Mouse (Mus musculus) megakaryocyte, embryonic 14.5 days (primary cell): ENCODE results near the gene Lrig3. TPM values are rescaled to one million over a fixed set of nuclear protein-coding genes. Genes with fewer than 3 reads are reported as not detected.

Source experiments
- H3K27me3 ChIP-seq: replicated peaks from 2 replicates; pipeline ENCODE3; 2012; ENCODE audit warnings: inconsistent platforms
- H3K36me3 ChIP-seq: replicated peaks from 2 replicates; pipeline ENCODE3; 2012; ENCODE audit warnings: low read length, inconsistent platforms, mixed read lengths
- H3K4me1 ChIP-seq: 2 replicates; pipeline ENCODE4 v1.6.1; 2012; ENCODE audit warnings: inconsistent platforms
- H3K4me3 ChIP-seq: replicated peaks from 2 replicates; pipeline ENCODE3; 2012; ENCODE audit warnings: moderate library complexity, mild to moderate bottlenecking, inconsistent platforms
- H3K9me3 ChIP-seq: 2 replicates; pipeline ENCODE4 v1.6.1; 2012; ENCODE audit warnings: inconsistent platforms
- FLI1 ChIP-seq: IDR thresholded peaks from 2 replicates; pipeline ENCODE4 v1.6.1; 2012; ENCODE audit warnings: low read length, inconsistent platforms, mixed read lengths
- GATA1 ChIP-seq: IDR thresholded peaks from 3 replicates; pipeline ENCODE4 v1.6.1; 2012; ENCODE audit warnings: mixed read lengths, low read length, inconsistent platforms, borderline replicate concordance
- polyA plus RNA-seq: library from polyadenylated mRNA; stranded (reverse); fragments of >175 nt; gene quantifications from 2 replicates; pipeline ENCODE4 v1.2.3, GENCODE M21; 2012; ENCODE audit warnings: low replicate concordance; ENCODE audit not compliant: insufficient read depth

Gene Lrig3
- polyA plus RNA-seq, 1 experiment, result not detected

DNA sequence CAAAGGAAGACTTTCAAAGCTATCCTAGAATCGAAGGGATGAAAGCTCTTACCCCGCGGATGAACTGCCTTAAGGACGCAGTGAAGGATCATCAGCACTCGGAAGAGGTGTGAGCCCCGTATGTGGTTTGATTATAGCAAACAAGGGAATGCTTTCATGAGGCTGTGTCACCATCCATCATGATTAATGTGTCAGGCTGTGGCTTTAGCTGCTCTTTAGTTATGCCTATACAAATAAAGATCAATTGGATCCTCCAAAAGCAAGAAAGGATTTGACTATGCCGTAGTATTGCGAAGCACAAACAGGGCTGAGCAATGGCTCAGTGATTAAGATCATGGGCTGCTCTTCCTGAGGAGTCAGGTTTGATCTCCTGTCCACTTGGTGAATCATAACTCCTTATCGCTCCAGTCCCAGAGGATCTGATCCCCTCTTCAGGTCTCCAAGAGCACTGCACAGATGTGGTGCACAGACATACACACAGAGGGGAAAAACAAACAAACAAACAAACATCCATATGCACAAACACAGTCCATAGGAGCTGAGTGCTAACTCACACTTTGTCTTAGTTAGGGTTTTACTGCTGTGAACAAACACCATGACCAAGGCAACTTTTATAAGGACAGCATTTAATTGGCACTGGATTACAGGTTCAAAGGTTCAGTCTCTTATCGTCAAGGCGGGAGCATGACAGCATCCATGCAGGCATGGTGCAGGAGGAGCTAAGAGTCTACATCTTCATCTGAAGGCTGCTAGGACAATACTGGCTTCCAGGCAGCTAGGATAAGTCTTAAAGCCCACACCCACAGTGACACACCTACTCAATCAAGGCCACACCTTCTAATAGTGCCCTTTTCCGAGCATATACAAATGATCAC lies 27.2 kb upstream of the Lrig3 start:
- no peak overlapping the region for H3K4me3 ChIP-seq
- TF ChIP-seq GATA1 (no peak), FLI1 (no peak)

GRCm38 (mm10) chr10:125940316-125941059 lies 25.5 kb upstream of the Lrig3 start:
- Histone ChIP-seq H3K36me3 (no peaks in the 10 kb centered on the region), H3K4me1 (no peaks in the 10 kb centered on the region), H3K9me3 (peaks cover 33% of the 10 kb centered on the region), H3K4me3 (no peak overlapping the region), H3K27me3 (no peaks in the 10 kb centered on the region)
- TF ChIP-seq FLI1 (no peak), GATA1 (no peak)

More for the DNA sequence above, 27.2 kb upstream of the Lrig3 start:
- H3K4me1 ChIP-seq, result no peaks in the 10 kb centered on the region
- H3K36me3 ChIP-seq, result no peaks in the 10 kb centered on the region
- H3K27me3 ChIP-seq, result no peaks in the 10 kb centered on the region
- peaks cover 19% of the 10 kb centered on the region for H3K9me3 ChIP-seq

GRCm38 (mm10) chr10:125943098-125943497 lies 22.9 kb upstream of the Lrig3 start:
- H3K4me3 ChIP-seq, result no peak overlapping the region
- H3K27me3 ChIP-seq, result no peaks in the 10 kb centered on the region
- peaks cover 35% of the 10 kb centered on the region for H3K9me3 ChIP-seq
- H3K36me3 ChIP-seq, result no peaks in the 10 kb centered on the region
- H3K4me1 ChIP-seq, result no peaks in the 10 kb centered on the region
- no peak for TF ChIP-seq GATA1
- no peak for TF ChIP-seq FLI1

DNA sequence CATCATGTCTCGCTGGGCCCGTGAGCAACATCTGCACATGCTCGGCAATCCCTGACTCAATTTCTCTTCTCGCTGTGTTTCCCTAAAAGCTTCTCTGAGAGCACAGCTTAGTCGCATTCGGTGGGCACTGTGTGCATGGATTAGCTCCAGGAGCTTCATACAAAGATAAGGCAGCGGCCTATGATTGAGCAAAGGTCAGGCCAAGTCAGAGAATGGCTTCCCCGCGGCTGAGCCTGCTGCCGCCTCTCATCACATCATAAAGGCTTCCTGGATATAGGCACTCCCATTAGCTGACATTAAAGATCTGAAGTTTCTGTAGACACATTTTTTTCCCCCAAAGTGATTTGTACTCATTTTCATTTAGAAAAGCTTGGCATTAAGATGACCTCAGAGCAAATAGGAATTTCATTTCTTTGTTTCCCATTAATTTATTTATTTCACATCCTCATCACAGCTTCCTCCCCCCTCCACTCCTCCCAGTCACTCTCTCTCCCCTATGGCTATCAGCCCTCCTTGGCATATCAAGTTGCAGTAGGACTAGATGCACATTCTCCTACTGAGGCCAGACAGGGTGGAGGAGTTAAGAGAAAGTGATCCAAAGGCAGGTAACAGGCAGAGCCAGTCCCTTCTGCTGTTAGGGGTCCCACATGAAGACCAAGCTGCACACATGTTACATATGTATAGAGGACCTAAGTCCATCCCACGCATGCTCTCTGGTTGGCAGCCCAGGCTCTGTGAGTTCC lies 21.0 kb upstream of the Lrig3 start:
- H3K4me1 ChIP-seq, result no peaks in the 10 kb centered on the region
- H3K36me3 ChIP-seq, result no peaks in the 10 kb centered on the region
- H3K27me3 ChIP-seq, result no peaks in the 10 kb centered on the region
- no peak for TF ChIP-seq GATA1
- no peak for TF ChIP-seq FLI1
- no peak overlapping the region for H3K4me3 ChIP-seq
- peaks cover 37% of the 10 kb centered on the region for H3K9me3 ChIP-seq

DNA sequence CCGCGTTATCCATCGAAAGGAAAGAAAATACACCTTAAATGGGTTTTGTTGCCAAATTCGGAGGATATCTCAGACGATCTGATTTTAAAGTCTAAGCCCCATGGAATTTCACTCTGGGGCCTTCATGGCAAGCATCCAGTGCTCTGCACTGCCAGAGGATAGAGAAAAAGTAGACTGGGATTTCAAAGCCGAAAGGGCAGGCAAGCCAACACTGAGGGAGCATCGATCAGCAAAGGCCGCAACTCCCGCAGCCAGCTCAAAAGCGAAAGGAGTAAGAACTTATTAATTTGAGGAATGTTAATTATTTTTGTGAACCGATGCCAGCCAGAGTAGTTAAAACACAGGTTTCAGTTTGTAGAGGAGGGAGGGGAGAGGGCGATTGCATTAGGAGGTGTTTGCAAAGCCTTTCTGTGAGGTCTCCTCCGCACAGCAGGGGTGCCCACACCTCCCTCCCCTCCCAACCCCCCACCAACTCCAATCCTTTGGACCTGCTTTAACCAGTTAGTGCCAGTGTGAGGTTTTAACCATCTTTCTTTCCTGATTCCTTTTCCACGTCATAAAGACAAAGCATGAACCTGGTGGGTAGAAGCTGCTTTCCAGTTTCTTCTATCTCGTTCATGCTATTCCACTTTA lies 17.0 kb upstream of the Lrig3 start:
- Histone ChIP-seq H3K4me3 (no peak overlapping the region), H3K9me3 (peaks cover 56% of the 10 kb centered on the region), H3K4me1 (no peaks in the 10 kb centered on the region), H3K27me3 (no peaks in the 10 kb centered on the region), H3K36me3 (no peaks in the 10 kb centered on the region)
- TF ChIP-seq GATA1 (no peak), FLI1 (no peak)

DNA sequence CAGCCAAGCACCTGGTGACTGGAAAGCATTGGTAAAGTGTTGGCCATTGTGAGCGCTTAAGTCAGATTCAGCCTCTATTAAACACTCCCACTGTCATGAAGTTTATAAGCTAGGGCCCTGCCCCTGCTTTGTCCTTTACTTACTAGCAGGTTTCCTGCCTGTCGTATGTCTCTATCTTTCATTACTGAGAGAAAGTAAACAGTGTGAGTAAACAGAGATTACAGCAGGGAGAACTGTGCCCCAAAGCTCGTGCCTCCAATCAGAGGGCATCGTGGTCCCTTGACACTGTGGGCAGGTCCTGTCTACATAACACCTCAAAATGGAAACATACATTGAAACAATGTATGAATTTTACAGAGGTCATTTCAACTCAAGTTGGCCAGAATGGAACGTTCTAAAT lies 14.3 kb upstream of the Lrig3 start:
- no peak overlapping the region for H3K4me3 ChIP-seq
- H3K9me3 ChIP-seq, result peaks cover 47% of the 10 kb centered on the region
- TF ChIP-seq GATA1 (no peak), FLI1 (no peak)
- no peaks in the 10 kb centered on the region for H3K36me3 ChIP-seq
- no peaks in the 10 kb centered on the region for H3K4me1 ChIP-seq
- no peaks in the 10 kb centered on the region for H3K27me3 ChIP-seq

DNA sequence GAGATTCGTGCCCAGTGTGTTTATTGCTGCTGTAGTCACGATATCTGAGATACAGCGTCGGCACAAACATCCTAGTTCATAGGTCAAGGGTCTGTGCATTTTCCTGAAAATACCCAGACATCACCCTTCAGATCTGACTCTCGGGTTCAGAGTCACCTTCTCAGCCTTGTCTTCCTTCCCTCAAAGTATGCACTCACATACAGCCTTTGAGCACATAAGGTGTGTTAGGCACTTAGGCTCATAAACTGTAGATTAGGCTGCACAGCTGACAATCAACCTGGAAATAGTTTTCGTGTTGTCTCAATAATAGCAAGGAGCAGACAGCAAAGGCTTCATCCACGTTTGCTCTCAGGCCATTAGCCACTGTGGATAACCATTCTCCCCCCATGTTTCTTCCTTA lies 11.6 kb upstream of the Lrig3 start:
- no peaks in the 10 kb centered on the region for H3K36me3 ChIP-seq
- no peaks in the 10 kb centered on the region for H3K27me3 ChIP-seq
- H3K4me1 ChIP-seq, result no peaks in the 10 kb centered on the region
- TF ChIP-seq FLI1 (no peak), GATA1 (no peak)
- no peak overlapping the region for H3K4me3 ChIP-seq
- peaks cover 54% of the 10 kb centered on the region for H3K9me3 ChIP-seq

GRCm38 (mm10) chr10:125954747-125955530 lies 11.0 kb upstream of the Lrig3 start:
- Histone ChIP-seq H3K36me3 (no peaks in the 10 kb centered on the region), H3K4me3 (no peak overlapping the region), H3K4me1 (no peaks in the 10 kb centered on the region), H3K9me3 (peaks cover 52% of the 10 kb centered on the region), H3K27me3 (no peaks in the 10 kb centered on the region)
- TF ChIP-seq FLI1, result no peak
- TF ChIP-seq GATA1, result no peak

DNA sequence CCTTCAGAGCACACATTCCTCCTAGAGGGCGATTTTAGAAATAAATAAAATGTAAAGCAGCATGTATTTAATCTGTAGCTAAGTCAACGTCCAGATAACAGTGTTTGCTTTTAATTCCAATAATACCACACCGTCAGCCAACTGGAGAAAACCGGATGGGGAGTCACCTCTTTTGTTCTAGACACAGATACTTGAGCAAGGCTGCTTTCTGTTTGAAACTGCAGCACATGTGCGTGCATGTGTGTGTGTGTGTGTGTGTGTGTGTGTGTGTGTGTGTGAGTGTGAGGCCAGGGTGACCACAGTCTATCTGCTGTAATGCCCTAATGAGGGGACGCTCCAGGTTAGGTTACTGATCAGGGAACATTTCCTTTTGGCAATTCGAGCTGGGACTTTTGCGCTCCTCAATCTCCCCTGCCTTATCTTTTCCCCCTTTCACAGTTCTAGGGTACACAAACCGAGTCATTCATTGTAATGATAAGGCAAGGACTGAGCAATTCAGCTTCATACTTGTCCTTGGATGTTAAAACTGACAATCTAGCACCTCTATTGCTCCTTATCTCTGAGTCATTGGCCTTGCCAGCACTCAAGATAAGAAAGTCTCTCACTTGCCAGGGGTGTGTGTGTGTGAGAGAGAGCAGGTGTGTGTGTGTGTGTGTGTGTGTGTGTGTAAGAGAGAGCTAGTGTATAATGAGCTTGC lies 4.4 kb upstream of the Lrig3 start:
- H3K9me3 ChIP-seq, result peaks cover 26% of the 10 kb centered on the region
- peaks cover 21% of the 10 kb centered on the region for H3K27me3 ChIP-seq
- H3K4me3 ChIP-seq, result no peak overlapping the region
- no peak for TF ChIP-seq GATA1
- no peak for TF ChIP-seq FLI1
- no peaks in the 10 kb centered on the region for H3K36me3 ChIP-seq
- H3K4me1 ChIP-seq, result peaks cover 11% of the 10 kb centered on the region
